In genomic region chr9:73982597-73983344, GRCm38 (mm10) we compare ENCODE assay signal across 8 mouse cellular contexts. TPM values are rescaled to one million over a fixed set of nuclear protein-coding genes. Genes with fewer than 3 reads are reported as not detected.
DNase-seq lines count a peak whose midpoint lies in the region; ATAC-seq and TF ChIP-seq lines count a peak whose summit lies in the region.

No protein-coding gene starts in this region.

- no peak for TF ChIP-seq POLR2A in thymus, adult 2 months (IDR thresholded peaks at IDR 0.05; ENCODE audit: control insufficient read depth, extremely low read depth, insufficient read depth, low read length, poor library complexity)

- no peak for ATAC-seq in liver, embryonic 11.5 days (replicated peaks; ENCODE audit: low FRiP score)
- ATAC-seq in inflammation-experienced regulatory T-cells, adult 6 months, result no peak

- no peak overlapping the region for H3K4me3 ChIP-seq in thymus, adult 2 months (ENCODE audit: control insufficient read depth, insufficient read depth, low read length)
- no peak overlapping the region for H3K4me3 ChIP-seq in liver, embryonic 11.5 days (ENCODE audit: low read depth, low read length)

- no peak for TF ChIP-seq CTCF in thymus, adult 2 months (IDR thresholded peaks at IDR 0.05; ENCODE audit: borderline replicate concordance, control insufficient read depth, extremely low read depth, insufficient read depth, low read length, poor library complexity)

- no peak overlapping the region for H3K9ac ChIP-seq in liver, embryonic 11.5 days (ENCODE audit: low read depth, low read length)

- H3K27me3 ChIP-seq in thymus, adult 2 months (ENCODE audit: control insufficient read depth, insufficient read depth, low read length), result no peaks in the 10 kb centered on the region
- H3K27me3 ChIP-seq in liver, embryonic 11.5 days (replicated peaks; ENCODE audit: control insufficient read depth, insufficient read depth, low read length), result no peaks in the 10 kb centered on the region

- peak; percentile 11 for DNase-seq in thymus, adult 2 months
- no peak for DNase-seq in thymus, postnatal 36 days
- DNase-seq in cerebellum, adult 9-11 months, result peak; percentile 76
- peak; percentile 24 to 75 for DNase-seq in frontal cortex, postnatal 10 days (ENCODE audit: low spot score in 2 of 2)
- peak; percentile 53 to 89 for DNase-seq in kidney, postnatal 25 days
- DNase-seq in liver, embryonic 11.5 days (ENCODE audit: low spot score), result peak; percentile 43
- DNase-seq in retina, adult 2 months (ENCODE audit: low read depth, low spot score), result peak; percentile 42

- no peak overlapping the region for H3K4me2 ChIP-seq in liver, embryonic 11.5 days

- no peaks in the 10 kb centered on the region for H3K4me1 ChIP-seq in thymus, adult 2 months (replicated peaks; ENCODE audit: control insufficient read depth, insufficient read depth, low read length)
- no peaks in the 10 kb centered on the region for H3K4me1 ChIP-seq in liver, embryonic 11.5 days (replicated peaks; ENCODE audit: control insufficient read depth, insufficient read depth, low read length)

- H3K36me3 ChIP-seq in thymus, adult 2 months (ENCODE audit: control insufficient read depth, insufficient read depth, low read length), result no peaks in the 10 kb centered on the region
- no peaks in the 10 kb centered on the region for H3K36me3 ChIP-seq in liver, embryonic 11.5 days (ENCODE audit: control insufficient read depth, insufficient read depth, low read length)

- H3K9me3 ChIP-seq in liver, embryonic 11.5 days (ENCODE audit: control insufficient read depth, low read length), result no peaks in the 10 kb centered on the region

- no peak overlapping the region for H3K27ac ChIP-seq in thymus, adult 2 months (ENCODE audit: control insufficient read depth, insufficient read depth, low read length)
- H3K27ac ChIP-seq in liver, embryonic 11.5 days (ENCODE audit: low read depth, low read length), result no peak overlapping the region

- WGBS in thymus, adult 2 months, result 10% methylated on average over 6 of the region's 6 CpGs
- WGBS in liver, embryonic 11.5 days, result 19% methylated on average over 6 of the region's 6 CpGs

RNA-seq across cellular contexts. Expression of gene Unc13c, which starts 14.0 kb away (rescaled TPM):
- 0.01 TPM in 1 of 2 replicates, not detected in the other for polyA plus RNA-seq in thymus, adult 2 months (2012; rRNA removed)
- 0.18 and 0.19 TPM in 2 replicates for polyA plus RNA-seq in liver, embryonic 11.5 days (2014; fragmentation: Nextera tagmentation; extraction: Ambion mirVana)
- polyA plus RNA-seq in inflammation-experienced regulatory T-cells, adult 6 months (2017; shearing (Covaris generic)), result not detected

Comparison
In these comparisons a context has a peak if more than half of its experiments do, and no peak if none do; other contexts are left out.
1. DNase-seq: peak in thymus, adult 2 months (single experiment), cerebellum, adult 9-11 months (single experiment), frontal cortex, postnatal 10 days (2 of 2), kidney, postnatal 25 days (2 of 2), liver, embryonic 11.5 days (single experiment) and retina, adult 2 months (single experiment); none in thymus, postnatal 36 days (0 of 2).